Mouse (Mus musculus) CD8-positive naive resting alpha-beta T cell, adult 2 months (primary cell): ENCODE measurements around the gene Fsip1.

Experiments used
- DNase-seq, 2 experiments: peaks; one replicate each; pipeline ENCODE4 v3.0.0; 2022; ENCODE audit warnings: low read depth in 2 of 2, low spot score in 2 of 2

Fsip1 gene

GRCm38 (mm10) chr2:118127516-118128288 lies 129.1 kb downstream of the Fsip1 start:
- no peak for DNase-seq

GRCm38 (mm10) chr2:118125943-118126470 lies 130.8 kb downstream of the Fsip1 start:
- no peak for DNase-seq

- DNase-seq, result no peak
Measured at GRCm38 (mm10) chr2:118125211-118125939, 131.4 kb downstream of the Fsip1 start.

GRCm38 (mm10) chr2:118124437-118124836 lies 132.3 kb downstream of the Fsip1 start:
- DNase-seq, result no peak

GRCm38 (mm10) chr2:118123743-118124142 lies 133.0 kb downstream of the Fsip1 start:
- DNase-seq, result no peak

- no peak for DNase-seq
Measured at GRCm38 (mm10) chr2:118122291-118122690, 134.5 kb downstream of the Fsip1 start.

- no peak for DNase-seq
Measured at GRCm38 (mm10) chr2:118120751-118121150, 136.0 kb downstream of the Fsip1 start.

GRCm38 (mm10) chr2:118120095-118120494 lies 136.7 kb downstream of the Fsip1 start:
- DNase-seq, result no peak

GRCm38 (mm10) chr2:118119684-118120083 lies 137.1 kb downstream of the Fsip1 start:
- DNase-seq, result no peak

- DNase-seq, result no peak
Measured at GRCm38 (mm10) chr2:118118515-118118914, 138.3 kb downstream of the Fsip1 start.

GRCm38 (mm10) chr2:118118045-118118444 lies 138.7 kb downstream of the Fsip1 start:
- DNase-seq, result no peak

- no peak for DNase-seq
Measured at GRCm38 (mm10) chr2:118117401-118117800, 139.4 kb downstream of the Fsip1 start.

GRCm38 (mm10) chr2:118116754-118117290 lies 139.9 kb downstream of the Fsip1 start:
- DNase-seq, result no peak

- DNase-seq, result no peak
Measured at GRCm38 (mm10) chr2:118116180-118116579, 140.6 kb downstream of the Fsip1 start.

GRCm38 (mm10) chr2:118115647-118116046 lies 141.1 kb downstream of the Fsip1 start:
- no peak for DNase-seq

GRCm38 (mm10) chr2:118114671-118115070 lies 142.1 kb downstream of the Fsip1 start:
- no peak for DNase-seq

- no peak for DNase-seq
Measured at GRCm38 (mm10) chr2:118113808-118114524, 142.8 kb downstream of the Fsip1 start.

GRCm38 (mm10) chr2:118112846-118113479 lies 143.8 kb downstream of the Fsip1 start:
- DNase-seq, result no peak

GRCm38 (mm10) chr2:118112438-118112837 lies 144.3 kb downstream of the Fsip1 start:
- no peak for DNase-seq

- DNase-seq, result peak in 1 of 2 experiments; percentile 7
Measured at GRCm38 (mm10) chr2:118111488-118112131, 145.2 kb downstream of the Fsip1 start, which contains the start of gene Thbs1. TSS of gene Thbs1 (plus strand) at chr2:118111876.
